Mouse (Mus musculus) adipocyte (in vitro differentiated cells): ENCODE data around the gene Pam.

Experiments
- DNase-seq: peaks from one replicate; pipeline ENCODE4 v3.0.0-alpha.2; 2016; ENCODE audit warnings: low spot score

The Pam gene

GRCm38 (mm10) chr1:98095246-98095990 lies at the start of gene Pam:
Pam (minus strand) TSS chr1:98095646.
- DNase-seq: peak; percentile 79

- no peak for DNase-seq
Observed at GRCm38 (mm10) chr1:98144845-98145244, 49.4 kb upstream of the Pam start.

GRCm38 (mm10) chr1:98131244-98131643 lies 35.8 kb upstream of the Pam start:
- DNase-seq: no peak

- DNase-seq: no peak
Observed at GRCm38 (mm10) chr1:98129561-98130347, 34.3 kb upstream of the Pam start.

GRCm38 (mm10) chr1:98129111-98129510 lies 33.7 kb upstream of the Pam start:
- no peak for DNase-seq

GRCm38 (mm10) chr1:98128338-98129096 lies 33.1 kb upstream of the Pam start:
- DNase-seq: no peak

GRCm38 (mm10) chr1:98126268-98126667 lies 30.8 kb upstream of the Pam start:
- no peak for DNase-seq

- DNase-seq: no peak
Observed at GRCm38 (mm10) chr1:98124727-98125126, 29.3 kb upstream of the Pam start.

GRCm38 (mm10) chr1:98119595-98119994 lies 24.1 kb upstream of the Pam start:
- DNase-seq: no peak

- DNase-seq: no peak
Observed at GRCm38 (mm10) chr1:98107599-98107998, 12.2 kb upstream of the Pam start.

- no peak for DNase-seq
Observed at GRCm38 (mm10) chr1:98099441-98099840, 4.0 kb upstream of the Pam start.

- DNase-seq: no peak
Observed at GRCm38 (mm10) chr1:98097957-98098729, 2.7 kb upstream of the Pam start.

GRCm38 (mm10) chr1:98096396-98096935 lies 1.0 kb upstream of the Pam start:
- DNase-seq: no peak

- DNase-seq: no peak
Observed at GRCm38 (mm10) chr1:98095991-98096330, 515 bp upstream of the Pam start.

GRCm38 (mm10) chr1:98094811-98095245 lies 618 bp downstream of the Pam start:
- DNase-seq: peak; percentile 66

- DNase-seq: no peak
Observed at GRCm38 (mm10) chr1:98089336-98089975, 6.0 kb downstream of the Pam start.

- DNase-seq: no peak
Observed at GRCm38 (mm10) chr1:98086456-98086855, 9.0 kb downstream of the Pam start.

GRCm38 (mm10) chr1:98084596-98085274 lies 10.7 kb downstream of the Pam start:
- DNase-seq: no peak

- DNase-seq: no peak
Observed at GRCm38 (mm10) chr1:98083508-98083907, 11.9 kb downstream of the Pam start.

- no peak for DNase-seq
Observed at GRCm38 (mm10) chr1:98082988-98083387, 12.5 kb downstream of the Pam start.

- no peak for DNase-seq
Observed at GRCm38 (mm10) chr1:98080431-98080830, 15.0 kb downstream of the Pam start.
